ENCODE assay signal across 18 mouse cellular contexts in the genomic region with DNA sequence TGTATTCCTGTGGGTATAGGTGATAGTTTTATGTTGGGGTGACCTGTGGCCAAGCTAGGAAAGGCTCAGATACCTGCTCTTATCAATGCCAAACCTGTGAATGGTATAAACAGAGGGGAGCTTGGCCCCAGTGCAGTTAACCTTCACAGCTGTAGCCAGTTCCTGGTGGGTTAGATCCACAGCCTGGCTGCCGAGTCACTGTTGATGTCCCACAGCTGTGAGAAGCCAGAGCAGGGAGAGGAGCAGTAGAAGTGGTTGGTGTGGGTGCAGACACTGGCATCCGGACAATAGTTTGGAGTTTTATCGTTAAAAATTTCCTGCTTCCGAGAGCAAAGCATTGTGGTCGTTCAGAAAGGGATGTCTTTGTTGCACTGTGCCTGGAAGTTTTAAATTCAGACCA. TPM values are rescaled to one million over a fixed set of nuclear protein-coding genes. Genes with fewer than 3 reads are reported as not detected.
DNase-seq lines count a peak whose midpoint lies in the region; TF ChIP-seq lines count a peak whose summit lies in the region.
"Had no signal": no experiment of that assay in that cellular context is flagged by ENCODE, and none has a peak within 500 bp of the region (broad histone marks: within the 10 kb centered on the region; RNA-seq: fewer than 3 reads in every experiment).

No protein-coding gene starts in this region.

- WGBS in olfactory bulb, adult 2 months: 27% methylated on average over 5 of the region's 5 CpGs

- no peak for TF ChIP-seq POLR2A in olfactory bulb, adult 2 months (IDR thresholded peaks at IDR 0.05; ENCODE audit: insufficient read depth, low read depth, low read length)

- peak overlapping the region; percentile 63 for H3K27ac ChIP-seq in olfactory bulb, adult 2 months (ENCODE audit: insufficient read depth, low read depth, low read length)
- H3K27ac ChIP-seq: forebrain, embryonic 10.5 days; heart, adult 2 months; hindbrain, embryonic 14.5 days; hindbrain, postnatal 0 days had no signal

- intact Hi-C loops in heart, postnatal 25 days (cut with DNase I): no loop called here

- DNase-seq in heart, adult 11 months: peak; percentile 93
- DNase-seq in heart, postnatal 25 days (ENCODE audit: low spot score): no peak
- peak; percentile 22 for DNase-seq in lung, postnatal 10 days
- no peak for DNase-seq in lung, postnatal 4 days
- DNase-seq in retina, embryonic 14.5 days (ENCODE audit: low spot score): no peak
- DNase-seq: adrenal gland, adult 8-10 months; adrenal gland, postnatal 25 days; cerebellum, adult 11-12 months; cerebellum, adult 8-10 months; cerebellum, postnatal 10 days; cerebellum, postnatal 36 days; gastrocnemius, postnatal 25 days; heart, postnatal 4 days had no signal

- no peak for TF ChIP-seq CTCF in olfactory bulb, adult 2 months (IDR thresholded peaks at IDR 0.05; ENCODE audit: insufficient read depth, low read depth, low read length)

- peaks cover 10% of the 10 kb centered on the region for H3K4me1 ChIP-seq in olfactory bulb, adult 2 months (ENCODE audit: control insufficient read depth, insufficient read depth, low read length)
- H3K4me1 ChIP-seq: forebrain, embryonic 10.5 days had no signal

- H3K4me3 ChIP-seq in olfactory bulb, adult 2 months (ENCODE audit: insufficient read depth, low read depth, low read length): no peak overlapping the region
- H3K4me3 ChIP-seq: forebrain, embryonic 10.5 days; heart, adult 2 months had no signal

RNA-seq across cellular contexts. Expression of a gene that starts 25.4 kb away (rescaled TPM):
- 1 to 10 TPM in 1 of 2 experiments, under 1 TPM in 1; 0.98 to 1.2 TPM for total RNA-seq in heart, postnatal 25 days (2021)
- not detected in 2 replicates for polyA plus RNA-seq in olfactory bulb, adult 2 months (2012; ENCODE audit: insufficient read depth, insufficient read length, low replicate concordance, missing spikeins)

RNA-seq across cellular contexts. Expression of a gene that starts 57.6 kb away (rescaled TPM):
- 10 to 100 TPM; 30.3 to 33.7 TPM for total RNA-seq in heart, postnatal 25 days (2021)
- 361 TPM in 1 of 2 replicates, not detected in the other for polyA plus RNA-seq in olfactory bulb, adult 2 months (2012; ENCODE audit: insufficient read depth, insufficient read length, low replicate concordance, missing spikeins)

Comparison
In these comparisons a context has a peak if more than half of its experiments do, and no peak if none do; other contexts are left out.
1. DNase-seq: peak in heart, adult 11 months (single experiment) and lung, postnatal 10 days (single experiment); none in heart, postnatal 25 days (single experiment), lung, postnatal 4 days (0 of 2) and retina, embryonic 14.5 days (single experiment).